Mouse (Mus musculus): ENCODE results near the gene Brd7.

GRCm38 (mm10) chr8:88305814-88306213, 56.2 kb downstream of the Brd7 start:
- TF ChIP-seq GATA1 (IDR thresholded peaks at IDR 0.05; ENCODE audit: low read length) = no peak
- TF ChIP-seq TAL1 (IDR thresholded peaks at IDR 0.05; ENCODE audit: low read length) = no peak

Measured in erythroblast, embryonic 14.5 days (primary cell).